Mouse (Mus musculus) cerebellum, adult 11-12 months (tissue): ENCODE results near the gene Gal3st2.
"Not testable (repeated sequence)": the region's sequence is repeated elsewhere in the genome, so short reads cannot be mapped to it uniquely, and the experiment has no call there.

ENCODE experiments used
- DNase-seq: peaks from one replicate; pipeline ENCODE4 v3.0.0; 2022

Gal3st2 gene

GRCm38 (mm10) chr1:93861048-93861447, at the start of gene Gal3st2:
Gene Gal3st2, plus strand, starts transcription at chr1:93861306.
- DNase-seq, result not testable (repeated sequence)

- DNase-seq, result peak; percentile 55
Measured at GRCm38 (mm10) chr1:93811495-93812039, 49.5 kb upstream of the Gal3st2 start.

- no peak for DNase-seq
Measured at GRCm38 (mm10) chr1:93817823-93818532, 43.1 kb upstream of the Gal3st2 start.

GRCm38 (mm10) chr1:93818722-93819121, 42.4 kb upstream of the Gal3st2 start:
- DNase-seq, result peak; percentile 27

GRCm38 (mm10) chr1:93823796-93824495, 37.2 kb upstream of the Gal3st2 start:
- peak; percentile 43 for DNase-seq

- no peak for DNase-seq
Measured at GRCm38 (mm10) chr1:93824609-93825008, 36.5 kb upstream of the Gal3st2 start, which contains the start of gene D2hgdh. Gene D2hgdh, plus strand, starts transcription at chr1:93824909.

GRCm38 (mm10) chr1:93825105-93825674, 35.9 kb upstream of the Gal3st2 start:
- peak; percentile 98 for DNase-seq

- DNase-seq, result peak; percentile 76
Measured at GRCm38 (mm10) chr1:93825771-93826539, 35.2 kb upstream of the Gal3st2 start.

- DNase-seq, result no peak
Measured at GRCm38 (mm10) chr1:93826540-93826835, 34.6 kb upstream of the Gal3st2 start.

GRCm38 (mm10) chr1:93832754-93833360, 28.2 kb upstream of the Gal3st2 start:
- not testable (repeated sequence) for DNase-seq

GRCm38 (mm10) chr1:93834671-93835150, 26.4 kb upstream of the Gal3st2 start:
- DNase-seq, result no peak

- no peak for DNase-seq
Measured at GRCm38 (mm10) chr1:93835211-93835610, 25.9 kb upstream of the Gal3st2 start.

GRCm38 (mm10) chr1:93835876-93836531, 25.1 kb upstream of the Gal3st2 start:
- DNase-seq, result no peak

GRCm38 (mm10) chr1:93836532-93836913, 24.6 kb upstream of the Gal3st2 start:
- DNase-seq, result no peak

GRCm38 (mm10) chr1:93837335-93837734, 23.8 kb upstream of the Gal3st2 start:
- no peak for DNase-seq

- DNase-seq, result not testable (repeated sequence)
Measured at GRCm38 (mm10) chr1:93838569-93838968, 22.5 kb upstream of the Gal3st2 start.

- not testable (repeated sequence) for DNase-seq
Measured at GRCm38 (mm10) chr1:93845766-93846366, 15.2 kb upstream of the Gal3st2 start.

GRCm38 (mm10) chr1:93855790-93856189, 5.3 kb upstream of the Gal3st2 start:
- DNase-seq, result not testable (repeated sequence)

- DNase-seq, result no peak
Measured at GRCm38 (mm10) chr1:93857370-93857769, 3.7 kb upstream of the Gal3st2 start.

GRCm38 (mm10) chr1:93857991-93858390, 3.1 kb upstream of the Gal3st2 start:
- DNase-seq, result no peak

- DNase-seq, result no peak
Measured at GRCm38 (mm10) chr1:93859619-93860018, 1.5 kb upstream of the Gal3st2 start.
